Mouse (Mus musculus) cerebellum, adult 2 months (tissue): ENCODE results near the gene Epas1.

Experiments
- CTCF ChIP-seq: fragments of 200-500 bp; IDR thresholded peaks from 2 replicates; pipeline ENCODE4 v1.5.1; 2011; ENCODE audit warnings: low read depth, mild to moderate bottlenecking, control low read depth, low read length, moderate library complexity, borderline replicate concordance; ENCODE audit not compliant: insufficient read depth
- POLR2A ChIP-seq: fragments of 200-500 bp; IDR thresholded peaks from 2 replicates; pipeline ENCODE4 v1.6.1; 2011; ENCODE audit warnings: low read length, control low read depth, borderline replicate concordance; ENCODE audit not compliant: insufficient read depth

GRCm38 (mm10) chr17:86801213-86801815 lies 47.8 kb downstream of the Epas1 start:
- no peak for TF ChIP-seq POLR2A
- no peak for TF ChIP-seq CTCF
